Mouse (Mus musculus) stomach, postnatal 0 days (tissue): ENCODE results near the gene Prkag2.

ENCODE experiments used
- CTCF ChIP-seq: IDR thresholded peaks from 2 replicates; pipeline ENCODE4 v1.5.1; 2016; ENCODE audit warnings: antibody characterized with exemption, low read depth, mild to moderate bottlenecking, moderate library complexity
- EP300 ChIP-seq: optimal IDR thresholded peaks from 2 replicates; pipeline ENCODE3; 2016; ENCODE audit warnings: antibody characterized with exemption

- TF ChIP-seq CTCF = no peak
- no peak for TF ChIP-seq EP300
Observed at GRCm38 (mm10) chr5:24871276-24871675, 229.2 kb downstream of the Prkag2 start.
